Mouse (Mus musculus): ENCODE data around the gene Zmynd10.

- TF ChIP-seq CTCF (IDR thresholded peaks at IDR 0.05; ENCODE audit: extremely low read depth, insufficient read depth, insufficient read length, insufficient replicate concordance) (no peak), POLR2A (IDR thresholded peaks at IDR 0.05; ENCODE audit: low read depth, low read length) (peak; percentile 70)
Observed at GRCm38 (mm10) chr9:107586974-107587832, 40.1 kb downstream of the Zmynd10 start, which contains the start of gene Ifrd2.
